Mouse (Mus musculus): ENCODE measurements around the gene Zfyve1. TPM values are rescaled to one million over a fixed set of nuclear protein-coding genes. Genes with fewer than 3 reads are reported as not detected.

Gene Zfyve1
- total and polyA plus RNA-seq, 2 experiments from 2014 or later: 10.5 to 18.0 TPM

GRCm38 (mm10) chr12:83523892-83524291 lies 73.1 kb downstream of the Zfyve1 start:
- Histone ChIP-seq H3K36me3 (replicated peaks; ENCODE audit: control insufficient read depth, insufficient read depth, low read length) (no peaks in the 10 kb centered on the region), H3K27ac (ENCODE audit: low read depth) (peak overlapping the region; percentile 7; the same call in 1 of the 2 replicates), H3K4me2 (ENCODE audit: low read depth, low read length) (no peak overlapping the region), H3K27me3 (ENCODE audit: control insufficient read depth, insufficient read depth, low read length) (no peaks in the 10 kb centered on the region), H3K9me3 (replicated peaks; ENCODE audit: control insufficient read depth, low read length) (no peaks in the 10 kb centered on the region), H3K9ac (replicated peaks; ENCODE audit: low read depth, low read length) (no peak overlapping the region), H3K4me1 (ENCODE audit: control insufficient read depth, insufficient read depth) (peaks cover 14% of the 10 kb centered on the region), H3K4me3 (ENCODE audit: low read depth, low read length) (no peak overlapping the region)
- 56% methylated on average over 4 of the region's 4 CpGs for WGBS
- ATAC-seq (ENCODE audit: insufficient read depth, low read depth): no peak
- no peak for TF ChIP-seq CTCF (IDR thresholded peaks at IDR 0.05; ENCODE audit: low read depth)
- TF ChIP-seq EP300 (IDR thresholded peaks at IDR 0.05; ENCODE audit: low read depth): no peak
- DNase-seq (ENCODE audit: low spot score): no peak

DNA sequence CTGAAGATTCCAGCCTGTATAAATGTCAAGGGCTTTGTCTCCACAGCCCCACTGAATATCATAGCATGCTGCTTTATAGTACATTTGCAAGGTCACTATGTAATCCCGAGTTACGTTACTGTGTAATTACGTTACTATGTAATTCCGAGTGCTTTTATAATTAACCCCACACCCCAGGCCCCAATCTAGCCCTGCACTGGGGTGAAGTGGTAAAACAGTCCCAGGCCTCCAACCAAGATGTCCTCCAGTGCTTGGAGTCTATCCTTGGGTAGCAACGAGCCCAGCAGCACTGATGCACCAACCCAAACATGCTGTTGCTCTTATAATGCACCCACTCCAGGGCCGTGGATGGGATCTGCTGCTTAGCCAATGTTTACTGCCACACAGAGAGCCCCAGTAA lies 74.0 kb downstream of the Zfyve1 start:
- 85% methylated on average over 6 of the region's 6 CpGs for WGBS
- Histone ChIP-seq H3K4me2 (ENCODE audit: low read depth, low read length) (no peak overlapping the region), H3K27me3 (ENCODE audit: control insufficient read depth, insufficient read depth, low read length) (no peaks in the 10 kb centered on the region), H3K4me3 (ENCODE audit: low read depth, low read length) (no peak overlapping the region), H3K9me3 (replicated peaks; ENCODE audit: control insufficient read depth, low read length) (no peaks in the 10 kb centered on the region), H3K27ac (ENCODE audit: low read depth) (no peak overlapping the region), H3K9ac (replicated peaks; ENCODE audit: low read depth, low read length) (no peak overlapping the region), H3K36me3 (replicated peaks; ENCODE audit: control insufficient read depth, insufficient read depth, low read length) (no peaks in the 10 kb centered on the region), H3K4me1 (ENCODE audit: control insufficient read depth, insufficient read depth) (peaks cover 14% of the 10 kb centered on the region)
- no peak for TF ChIP-seq EP300 (IDR thresholded peaks at IDR 0.05; ENCODE audit: low read depth)
- no peak for TF ChIP-seq CTCF (IDR thresholded peaks at IDR 0.05; ENCODE audit: low read depth)
- ATAC-seq (ENCODE audit: insufficient read depth, low read depth): no peak
- DNase-seq (ENCODE audit: low spot score): no peak

DNA sequence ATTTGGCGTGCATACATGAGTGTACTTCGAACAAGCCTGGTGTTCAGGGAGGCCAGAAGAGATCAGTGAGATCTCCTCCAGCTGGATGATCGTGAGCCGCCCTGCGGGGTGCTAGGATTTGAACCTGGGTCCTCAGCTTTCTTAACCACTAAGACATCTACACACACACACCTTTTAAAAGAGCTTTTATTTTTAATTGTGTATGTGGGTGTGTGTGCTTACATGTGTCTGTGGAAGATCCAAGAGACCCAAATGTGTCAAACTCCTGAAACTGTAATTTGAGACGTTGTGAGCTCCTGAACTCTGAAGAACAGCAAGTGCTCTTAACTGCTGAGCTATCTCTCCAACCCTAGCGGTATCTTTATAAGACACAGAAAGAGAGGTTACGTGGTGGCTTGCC lies 75.9 kb downstream of the Zfyve1 start:
- no peaks in the 10 kb centered on the region for H3K27me3 ChIP-seq (ENCODE audit: control insufficient read depth, insufficient read depth, low read length)
- no peak for TF ChIP-seq CTCF (IDR thresholded peaks at IDR 0.05; ENCODE audit: low read depth)
- DNase-seq (ENCODE audit: low spot score): no peak
- H3K9me3 ChIP-seq (replicated peaks; ENCODE audit: control insufficient read depth, low read length): no peaks in the 10 kb centered on the region
- H3K9ac ChIP-seq (replicated peaks; ENCODE audit: low read depth, low read length): peak overlapping the region; percentile 43; the same call in 1 of the 2 replicates
- H3K36me3 ChIP-seq (replicated peaks; ENCODE audit: control insufficient read depth, insufficient read depth, low read length): no peaks in the 10 kb centered on the region
- ATAC-seq (ENCODE audit: insufficient read depth, low read depth): no peak
- WGBS: 37% methylated on average over 8 of the region's 8 CpGs
- peaks cover 10% of the 10 kb centered on the region for H3K4me1 ChIP-seq (ENCODE audit: control insufficient read depth, insufficient read depth)
- peak overlapping the region; percentile 69 for H3K4me2 ChIP-seq (ENCODE audit: low read depth, low read length)
- H3K4me3 ChIP-seq (ENCODE audit: low read depth, low read length): peak overlapping the region; percentile 70
- 0 out of 2 replicates have a peak overlapping the region, but pooled peaks have one; percentile 68 for H3K27ac ChIP-seq (ENCODE audit: low read depth)

GRCm38 (mm10) chr12:83520311-83520890 lies 76.6 kb downstream of the Zfyve1 start, which contains the start of gene Dcaf4:
Dcaf4 (plus strand) TSS chr12:83520466.
- H3K27ac ChIP-seq (ENCODE audit: low read depth): peak within 1 kb of the TSS; percentile 68
- peak within 1 kb of the TSS; percentile 43 for H3K9ac ChIP-seq (replicated peaks; ENCODE audit: low read depth, low read length)
- TF ChIP-seq EP300 (IDR thresholded peaks at IDR 0.05; ENCODE audit: low read depth): no peak
- TF ChIP-seq CTCF (IDR thresholded peaks at IDR 0.05; ENCODE audit: low read depth): peak; percentile 12; the same call in 1 of the 2 replicates
- H3K4me3 ChIP-seq (ENCODE audit: low read depth, low read length): peak within 1 kb of the TSS; percentile 70
- no peaks in the 10 kb centered on the region for H3K36me3 ChIP-seq (replicated peaks; ENCODE audit: control insufficient read depth, insufficient read depth, low read length)
- 0% methylated on average over 32 of the region's 32 CpGs for WGBS
- H3K9me3 ChIP-seq (replicated peaks; ENCODE audit: control insufficient read depth, low read length): no peaks in the 10 kb centered on the region
- H3K4me1 ChIP-seq (ENCODE audit: control insufficient read depth, insufficient read depth): peaks cover 6% of the 10 kb centered on the region; the same call in 1 of the 2 replicates
- peak within 1 kb of the TSS; percentile 69 for H3K4me2 ChIP-seq (ENCODE audit: low read depth, low read length)
- no peaks in the 10 kb centered on the region for H3K27me3 ChIP-seq (ENCODE audit: control insufficient read depth, insufficient read depth, low read length)
- peak; percentile 94 for DNase-seq (ENCODE audit: low spot score)
- peak; percentile 97 for ATAC-seq (ENCODE audit: insufficient read depth, low read depth)

- 53% methylated on average over 3 of the region's 3 CpGs for WGBS
- TF ChIP-seq CTCF (IDR thresholded peaks at IDR 0.05; ENCODE audit: low read depth) (no peak), EP300 (IDR thresholded peaks at IDR 0.05; ENCODE audit: low read depth) (no peak)
- H3K4me2 ChIP-seq (ENCODE audit: low read depth, low read length): no peak overlapping the region
- no peak overlapping the region for H3K9ac ChIP-seq (replicated peaks; ENCODE audit: low read depth, low read length)
- no peaks in the 10 kb centered on the region for H3K9me3 ChIP-seq (replicated peaks; ENCODE audit: control insufficient read depth, low read length)
- H3K27me3 ChIP-seq (ENCODE audit: control insufficient read depth, insufficient read depth, low read length): no peaks in the 10 kb centered on the region
- H3K36me3 ChIP-seq (replicated peaks; ENCODE audit: control insufficient read depth, insufficient read depth, low read length): no peaks in the 10 kb centered on the region
- no peak for DNase-seq (ENCODE audit: low spot score)
- ATAC-seq (ENCODE audit: insufficient read depth, low read depth): no peak
- no peak overlapping the region for H3K27ac ChIP-seq (ENCODE audit: low read depth)
- H3K4me1 ChIP-seq (ENCODE audit: control insufficient read depth, insufficient read depth): peaks cover 6% of the 10 kb centered on the region; the same call in 1 of the 2 replicates
- H3K4me3 ChIP-seq (ENCODE audit: low read depth, low read length): no peak overlapping the region
Observed at GRCm38 (mm10) chr12:83517580-83517979, 79.4 kb downstream of the Zfyve1 start.

DNA sequence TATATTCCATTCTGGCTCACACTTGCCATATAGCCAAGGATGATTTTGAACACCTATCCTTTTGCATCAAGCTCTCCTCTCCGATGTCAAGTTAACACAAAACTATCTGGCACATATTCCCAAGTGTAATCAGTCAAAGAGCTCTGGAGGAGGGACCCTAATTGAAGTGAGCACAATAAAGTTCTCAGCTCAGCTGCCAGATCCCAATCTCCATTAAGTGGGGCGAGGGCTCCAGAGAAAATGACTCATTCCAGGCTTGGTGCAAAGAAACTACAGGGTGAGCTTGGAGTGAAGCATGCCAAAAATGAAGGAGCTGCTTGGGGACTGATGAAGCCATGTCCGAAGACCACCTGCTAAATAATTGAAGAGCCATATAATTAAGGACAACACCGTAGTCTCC lies 82.8 kb downstream of the Zfyve1 start:
- DNase-seq (ENCODE audit: low spot score) (no peak), ATAC-seq (ENCODE audit: insufficient read depth, low read depth) (no peak)
- Histone ChIP-seq H3K27ac (ENCODE audit: low read depth) (no peak overlapping the region), H3K4me2 (ENCODE audit: low read depth, low read length) (no peak overlapping the region), H3K36me3 (replicated peaks; ENCODE audit: control insufficient read depth, insufficient read depth, low read length) (no peaks in the 10 kb centered on the region), H3K9me3 (replicated peaks; ENCODE audit: control insufficient read depth, low read length) (no peaks in the 10 kb centered on the region), H3K27me3 (ENCODE audit: control insufficient read depth, insufficient read depth, low read length) (no peaks in the 10 kb centered on the region), H3K4me3 (ENCODE audit: low read depth, low read length) (no peak overlapping the region), H3K4me1 (ENCODE audit: control insufficient read depth, insufficient read depth) (no peaks in the 10 kb centered on the region), H3K9ac (replicated peaks; ENCODE audit: low read depth, low read length) (no peak overlapping the region)
- 71% methylated on average over 4 of the region's 4 CpGs for WGBS
- TF ChIP-seq CTCF (IDR thresholded peaks at IDR 0.05; ENCODE audit: low read depth) (no peak), EP300 (IDR thresholded peaks at IDR 0.05; ENCODE audit: low read depth) (no peak)

All from heart, postnatal 0 days (tissue).